Comparison of ENCODE assay signal across 25 mouse cellular contexts in the genomic region with DNA sequence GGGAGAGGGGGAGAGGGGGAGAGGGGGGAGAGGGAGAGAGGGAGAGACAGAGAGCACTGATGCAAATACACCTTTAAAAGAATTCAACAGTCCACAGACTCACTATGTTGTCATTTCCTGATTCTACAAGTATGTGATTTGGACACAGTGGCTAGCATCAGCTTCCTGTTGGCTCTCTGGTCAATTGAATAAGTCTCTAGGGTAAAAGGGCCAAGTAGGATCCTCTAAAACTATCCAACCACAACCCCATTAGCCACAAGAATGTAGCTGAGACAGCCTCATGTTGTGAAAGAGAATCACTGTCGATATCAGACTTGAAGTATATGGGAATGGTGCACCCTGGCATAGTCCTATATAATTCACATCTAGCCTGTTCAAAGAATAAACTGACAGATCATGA.
A peak's percentile ranks its signal among the peaks of the same experiment; 100 is the strongest.
DNase-seq lines count a peak whose midpoint lies in the region; ATAC-seq and TF ChIP-seq lines count a peak whose summit lies in the region.
"Had no signal": no experiment of that assay in that cellular context is flagged by ENCODE, and none has a peak within 500 bp of the region (broad histone marks: within the 10 kb centered on the region; RNA-seq: fewer than 3 reads in every experiment).

No protein-coding gene starts in this region.

- H3K9me3 ChIP-seq in midbrain, embryonic 11.5 days (ENCODE audit: control insufficient read depth, low read length) = no peaks in the 10 kb centered on the region
- H3K9me3 ChIP-seq: embryonic facial prominence, embryonic 12.5 days; embryonic facial prominence, embryonic 15.5 days; forebrain, embryonic 12.5 days; forebrain, embryonic 15.5 days; hindbrain, embryonic 13.5 days had no signal

- CTCF ChIA-PET in Patski (lab: Charles Lee) = no interaction called here

- H3K4me3 ChIP-seq in midbrain, embryonic 11.5 days (ENCODE audit: low read depth, low read length) = no peak overlapping the region
- H3K4me3 ChIP-seq: embryonic facial prominence, embryonic 12.5 days; embryonic facial prominence, embryonic 15.5 days; erythroblast, embryonic 14.5 days; forebrain, embryonic 12.5 days; forebrain, embryonic 15.5 days; hindbrain, embryonic 13.5 days had no signal

- no peak for TF ChIP-seq CTCF in Patski (IDR thresholded peaks at IDR 0.05)

- H3K27ac ChIP-seq in midbrain, embryonic 11.5 days (ENCODE audit: low read depth, low read length) = no peak overlapping the region
- H3K27ac ChIP-seq: embryonic facial prominence, embryonic 12.5 days; embryonic facial prominence, embryonic 15.5 days; forebrain, embryonic 12.5 days; forebrain, embryonic 15.5 days; hindbrain, embryonic 13.5 days had no signal

- H3K36me3 ChIP-seq in midbrain, embryonic 11.5 days (ENCODE audit: control insufficient read depth, insufficient read depth, low read length) = no peaks in the 10 kb centered on the region
- H3K36me3 ChIP-seq: embryonic facial prominence, embryonic 12.5 days; embryonic facial prominence, embryonic 15.5 days; forebrain, embryonic 12.5 days; forebrain, embryonic 15.5 days; hindbrain, embryonic 13.5 days had no signal

- POLR2A ChIA-PET in Patski (lab: Charles Lee) = no interaction called here

- in situ Hi-C loops in Patski (cut with MboI; ENCODE audit: low pct_unique_long_range_greater_than_20kb) = no loop called here

- H3K4me1 ChIP-seq in midbrain, embryonic 11.5 days (ENCODE audit: control insufficient read depth, insufficient read depth, low read length) = no peaks in the 10 kb centered on the region
- H3K4me1 ChIP-seq: embryonic facial prominence, embryonic 12.5 days; embryonic facial prominence, embryonic 15.5 days; forebrain, embryonic 12.5 days; forebrain, embryonic 15.5 days; hindbrain, embryonic 13.5 days had no signal

- H3K27me3 ChIP-seq in Patski = peaks cover 4% of the 10 kb centered on the region
- no peaks in the 10 kb centered on the region for H3K27me3 ChIP-seq in midbrain, embryonic 11.5 days (ENCODE audit: control insufficient read depth, insufficient read depth, low read length)
- H3K27me3 ChIP-seq: embryonic facial prominence, embryonic 12.5 days; embryonic facial prominence, embryonic 15.5 days; forebrain, embryonic 12.5 days; forebrain, embryonic 15.5 days; hindbrain, embryonic 13.5 days had no signal

- DNase-seq in 416B (ENCODE audit: low read depth) = peak; percentile 87
- DNase-seq in Patski (ENCODE audit: low read depth, low spot score) = peak; percentile 28
- no peak for DNase-seq in adrenal gland, postnatal 10 days
- no peak for DNase-seq in adrenal gland, postnatal 14 days
- no peak for DNase-seq in midbrain, embryonic 11.5 days (ENCODE audit: low spot score, missing footprints)
- DNase-seq: adrenal gland, adult 2 months; adrenal gland, postnatal 36 days; cerebellum, adult 18-20 months; cerebellum, adult 9-10 months; cerebellum, postnatal 14 days; gastrocnemius, postnatal 25 days; heart, adult 11 months; kidney, adult 2 months had no signal

- no peak overlapping the region for H3K9ac ChIP-seq in midbrain, embryonic 11.5 days (ENCODE audit: low read length)
- H3K9ac ChIP-seq: embryonic facial prominence, embryonic 12.5 days; embryonic facial prominence, embryonic 15.5 days; forebrain, embryonic 12.5 days; forebrain, embryonic 15.5 days; hindbrain, embryonic 13.5 days had no signal

- ATAC-seq in Patski = peak; percentile 95
- peak; percentile 77 for ATAC-seq in megakaryocyte, adult 5-6 weeks (ENCODE audit: poor library complexity, severe bottlenecking)
- no peak for ATAC-seq in erythroblast, adult 5-6 weeks (replicated peaks; ENCODE audit: low FRiP score, poor library complexity, severe bottlenecking)
- ATAC-seq in midbrain, embryonic 11.5 days (ENCODE audit: low FRiP score) = no peak
- ATAC-seq: CD4-positive, CD25-positive, alpha-beta regulatory T cell, adult 4 months; forebrain, embryonic 15.5 days; hindbrain, embryonic 16.5 days; intestine, embryonic 16.5 days had no signal

- H3K4me2 ChIP-seq in midbrain, embryonic 11.5 days = no peak overlapping the region
- H3K4me2 ChIP-seq: embryonic facial prominence, embryonic 12.5 days; embryonic facial prominence, embryonic 15.5 days; forebrain, embryonic 12.5 days; forebrain, embryonic 15.5 days; heart, embryonic 11.5 days; hindbrain, embryonic 13.5 days had no signal

- WGBS in midbrain, embryonic 11.5 days = 97% methylated on average over 1 of the region's 1 CpGs

Comparison
In these comparisons a context has a peak if more than half of its experiments do, and no peak if none do; other contexts are left out.
1. DNase-seq: peak in 416B (single experiment) and Patski (single experiment); none in adrenal gland, postnatal 10 days (single experiment), adrenal gland, postnatal 14 days (single experiment) and midbrain, embryonic 11.5 days (single experiment).
2. ATAC-seq: peak in Patski (single experiment) and megakaryocyte, adult 5-6 weeks (single experiment); none in erythroblast, adult 5-6 weeks (single experiment) and midbrain, embryonic 11.5 days (single experiment).